Mouse (Mus musculus) thymus, adult 2 months (tissue): ENCODE data around the gene Gm6583.

Source experiments
- CTCF ChIP-seq: fragments of 200-500 bp; IDR thresholded peaks from 2 replicates; pipeline ENCODE4 v1.5.1; 2012; ENCODE audit warnings: mild to moderate bottlenecking, control low read depth, low read length, moderate library complexity, borderline replicate concordance; ENCODE audit not compliant: control insufficient read depth, poor library complexity, insufficient read depth; ENCODE audit errors: extremely low read depth
- POLR2A ChIP-seq: fragments of 200-500 bp; IDR thresholded peaks from 2 replicates; pipeline ENCODE4 v1.6.1; 2012; ENCODE audit warnings: mild to moderate bottlenecking, low read length, control low read depth, moderate library complexity; ENCODE audit not compliant: control insufficient read depth, poor library complexity, insufficient read depth; ENCODE audit errors: extremely low read depth

- TF ChIP-seq CTCF (no peak), POLR2A (no peak)
Measured at GRCm38 (mm10) chr5:112370236-112370813, 14.5 kb upstream of the Gm6583 start.
